10 mouse cellular contexts compared by ENCODE assay signal in genomic region chr10:54558636-54559035, GRCm38 (mm10).
DNase-seq lines count a peak whose midpoint lies in the region; ATAC-seq and TF ChIP-seq lines count a peak whose summit lies in the region.
"Had no signal": no experiment of that assay in that cellular context is flagged by ENCODE, and none has a peak within 500 bp of the region (broad histone marks: within the 10 kb centered on the region; RNA-seq: fewer than 3 reads in every experiment).

No protein-coding gene starts in this region.

- no peak overlapping the region for H3K4me2 ChIP-seq in hindbrain, postnatal 0 days (ENCODE audit: low read depth, low read length)

- DNase-seq in cerebellum, postnatal 10 days = peak; percentile 68
- DNase-seq in cerebellum, adult 8-10 months = no peak
- peak; percentile 13 to 17 for DNase-seq in left cerebral cortex, adult 18-20 months (ENCODE audit: low spot score in 2 of 2)
- DNase-seq in left cerebral cortex, postnatal 36 days (ENCODE audit: low spot score in 2 of 2) = no peak
- DNase-seq in ES-E14 (ENCODE audit: low read depth, low spot score) = peak; percentile 43
- peak; percentile 56 for DNase-seq in hindbrain, postnatal 0 days (ENCODE audit: low spot score)
- DNase-seq in gastrocnemius, postnatal 4 days (ENCODE audit: low spot score in 2 of 2) = no peak
- DNase-seq in urinary bladder, postnatal 14 days (ENCODE audit: low spot score) = no peak
- DNase-seq: cerebellum, postnatal 36 days; heart, adult 18-20 months had no signal

- H3K9ac ChIP-seq in ES-E14 (ENCODE audit: insufficient read depth, low read depth, low read length, poor library complexity, severe bottlenecking) = no peak overlapping the region
- no peak overlapping the region for H3K9ac ChIP-seq in hindbrain, postnatal 0 days (replicated peaks; ENCODE audit: low read length)

- no peak overlapping the region for H3K4me3 ChIP-seq in ES-E14 (ENCODE audit: insufficient read depth in 1 of 2, low read depth in 1 of 2, low read length in 2 of 2, poor library complexity in 1 of 2, severe bottlenecking in 1 of 2)
- no peak overlapping the region for H3K4me3 ChIP-seq in hindbrain, postnatal 0 days (ENCODE audit: low read length)

- H3K27ac ChIP-seq in ES-E14 (ENCODE audit: insufficient read depth, low read depth, low read length, poor library complexity, severe bottlenecking) = no peak overlapping the region
- no peak overlapping the region for H3K27ac ChIP-seq in hindbrain, postnatal 0 days

- peak; percentile 59 for TF ChIP-seq CTCF in hindbrain, postnatal 0 days (IDR thresholded peaks at IDR 0.05; ENCODE audit: low read depth)

- intact Hi-C loops in left cerebral cortex, postnatal 36 days (cut with DNase I) = no loop called here

- H3K4me1 ChIP-seq in ES-E14 (ENCODE audit: control insufficient read depth in 2 of 2, insufficient read depth in 2 of 2, low read length in 2 of 2, poor library complexity in 1 of 2) = no peaks in the 10 kb centered on the region
- H3K4me1 ChIP-seq in hindbrain, postnatal 0 days (ENCODE audit: insufficient read depth, low read length) = no peaks in the 10 kb centered on the region

- H3K27me3 ChIP-seq in hindbrain, postnatal 0 days (ENCODE audit: insufficient read depth, low read length) = no peaks in the 10 kb centered on the region

- ATAC-seq in hindbrain, postnatal 0 days = peak; percentile 68; the same call in 1 of the 2 replicates

- in situ Hi-C loops in ES-E14 (cut with MboI; ENCODE audit: low sequenced_read_pairs in 2 of 2, unreplicated experiment in 2 of 2) = loop anchor here (25.0 kb wide), 1 partner anchor 1204 kb away; no protein-coding TSS in a partner anchor

- WGBS in hindbrain, postnatal 0 days = 70% methylated on average over 4 of the region's 4 CpGs

- H3K9me3 ChIP-seq in ES-E14 (ENCODE audit: control insufficient read depth, insufficient read depth, low read depth, low read length) = no peaks in the 10 kb centered on the region
- H3K9me3 ChIP-seq in hindbrain, postnatal 0 days (ENCODE audit: low read length) = no peaks in the 10 kb centered on the region

- no peaks in the 10 kb centered on the region for H3K36me3 ChIP-seq in ES-E14 (ENCODE audit: control insufficient read depth, insufficient read depth, low read length, poor library complexity, severe bottlenecking)
- no peaks in the 10 kb centered on the region for H3K36me3 ChIP-seq in hindbrain, postnatal 0 days (ENCODE audit: insufficient read depth, low read length)

TF ChIP-seq in ES-E14, 5 proteins besides CTCF, POLR2A, EP300 and RAD21:
- TF ChIP-seq ZC3H11A (IDR thresholded peaks at IDR 0.05; ENCODE audit: borderline replicate concordance, low read depth, low read length) = peak; percentile 60; the same call in 1 of the 2 replicates
- TF ChIP-seq MAFK (IDR thresholded peaks at IDR 0.05; ENCODE audit: insufficient read depth, low read depth, low read length) = no peak
- TF ChIP-seq CHD2 (IDR thresholded peaks at IDR 0.05; ENCODE audit: low read depth, low read length) = no peak
- no peak for TF ChIP-seq ZNF384 (IDR thresholded peaks at IDR 0.05; ENCODE audit: low read depth, low read length)

Comparison
In these comparisons a context has a peak if more than half of its experiments do, and no peak if none do; other contexts are left out.
1. DNase-seq: peak in cerebellum, postnatal 10 days (2 of 2), left cerebral cortex, adult 18-20 months (2 of 2), ES-E14 (single experiment) and hindbrain, postnatal 0 days (single experiment); none in cerebellum, adult 8-10 months (single experiment), left cerebral cortex, postnatal 36 days (0 of 2), gastrocnemius, postnatal 4 days (0 of 2) and urinary bladder, postnatal 14 days (single experiment).